Mouse (Mus musculus): ENCODE measurements around the gene Prss2. TPM values are rescaled to one million over a fixed set of nuclear protein-coding genes. Genes with fewer than 3 reads are reported as not detected.
A peak's percentile ranks its signal among the peaks of the same experiment; 100 is the strongest.

Prss2 gene
- polyA plus RNA-seq, 1 experiment from 2014 or later, result not detected

DNA sequence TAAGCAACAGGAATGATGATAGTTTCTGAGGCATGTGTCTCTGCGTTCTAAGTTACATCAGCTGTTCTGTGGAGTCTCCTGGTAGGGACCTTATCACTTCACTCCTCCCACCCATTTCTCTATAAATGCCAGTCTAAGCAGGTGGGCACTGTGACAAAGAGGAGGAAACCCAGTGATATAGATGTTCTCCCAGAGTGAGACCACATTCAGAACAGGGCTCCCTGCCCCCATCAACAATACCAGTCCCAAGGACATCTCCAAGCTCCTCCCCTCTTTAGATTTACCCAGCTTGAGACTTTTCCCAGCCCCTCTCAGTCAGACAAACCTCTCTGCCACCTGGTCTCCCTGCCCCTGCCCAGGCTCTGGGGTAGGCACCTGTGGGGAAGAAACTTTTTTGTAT lies 20.2 kb downstream of the Prss2 start:
- WGBS, result 77% methylated on average over 1 of the region's 1 CpGs
- H3K4me2 ChIP-seq (replicated peaks), result no peak overlapping the region
- no peaks in the 10 kb centered on the region for H3K36me3 ChIP-seq
- peaks cover 5% of the 10 kb centered on the region; the same call in 1 of the 2 replicates for H3K4me1 ChIP-seq
- no peak overlapping the region for H3K9ac ChIP-seq
- H3K9me3 ChIP-seq, result no peaks in the 10 kb centered on the region
- no peak for ATAC-seq (ENCODE audit: low FRiP score, low read depth)
- H3K27ac ChIP-seq, result no peak overlapping the region
- H3K27me3 ChIP-seq, result peaks cover 37% of the 10 kb centered on the region
- no peak overlapping the region for H3K4me3 ChIP-seq

DNA sequence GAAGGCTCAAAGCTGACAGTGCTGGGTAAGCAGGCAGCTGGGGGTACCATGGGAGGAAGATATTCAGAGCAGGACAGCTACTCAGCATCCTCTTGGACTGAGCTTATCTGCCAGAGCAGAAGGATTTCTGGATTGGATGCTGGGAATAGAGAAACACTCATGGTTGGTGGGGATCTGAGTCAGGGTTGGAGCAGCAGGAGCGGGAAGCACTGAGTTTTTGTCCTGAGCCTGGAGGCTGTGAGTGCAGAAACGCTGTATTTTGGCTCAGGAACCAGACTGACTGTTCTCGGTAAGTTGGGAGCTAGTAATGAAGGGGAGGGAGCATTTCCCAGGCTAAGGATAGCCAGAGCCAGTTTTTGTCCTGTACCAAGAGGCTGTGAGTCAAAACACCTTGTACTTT lies 21.4 kb downstream of the Prss2 start:
- Histone ChIP-seq H3K27me3 (peaks cover 37% of the 10 kb centered on the region), H3K4me2 (replicated peaks) (peak overlapping the region; percentile 59), H3K36me3 (no peaks in the 10 kb centered on the region), H3K9ac (no peak overlapping the region), H3K4me1 (peaks cover 5% of the 10 kb centered on the region; the same call in 1 of the 2 replicates), H3K4me3 (peak overlapping the region; percentile 34), H3K9me3 (no peaks in the 10 kb centered on the region), H3K27ac (no peak overlapping the region)
- 25% methylated on average over 3 of the region's 3 CpGs for WGBS
- no peak for ATAC-seq (ENCODE audit: low FRiP score, low read depth)

DNA sequence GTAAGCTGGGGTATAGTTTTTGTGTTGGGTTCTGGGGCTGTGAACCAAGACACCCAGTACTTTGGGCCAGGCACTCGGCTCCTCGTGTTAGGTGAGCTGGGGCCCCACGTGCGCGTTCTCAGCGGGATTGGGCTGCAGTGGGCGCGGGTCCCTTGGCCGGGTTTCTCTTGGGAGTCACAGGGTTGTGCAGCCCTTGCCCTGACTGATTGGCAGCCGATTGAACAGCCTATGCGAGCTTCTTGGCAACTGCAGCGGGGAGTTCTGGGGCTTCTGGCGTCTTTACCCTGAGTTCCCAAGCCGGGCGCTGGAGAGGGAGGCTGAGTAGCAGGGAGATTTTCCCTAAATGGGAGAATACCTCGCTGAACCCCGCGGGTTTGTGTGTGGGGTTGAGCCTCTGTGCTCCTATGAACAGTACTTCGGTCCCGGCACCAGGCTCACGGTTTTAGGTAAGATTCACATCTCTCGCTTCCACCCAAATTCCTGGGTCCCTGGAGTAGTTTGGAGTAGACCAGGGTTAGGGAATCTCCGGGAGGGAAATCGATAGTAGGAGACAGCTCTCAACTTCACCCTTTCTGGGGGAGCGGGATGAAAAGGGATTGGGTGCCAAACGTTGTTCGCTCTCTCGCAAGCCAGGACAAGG lies 21.9 kb downstream of the Prss2 start:
- peak overlapping the region; percentile 48; the same call in 1 of the 2 replicates for H3K9ac ChIP-seq
- no peak for ATAC-seq (ENCODE audit: low FRiP score, low read depth)
- no peaks in the 10 kb centered on the region for H3K9me3 ChIP-seq
- peak overlapping the region; percentile 59 for H3K4me2 ChIP-seq (replicated peaks)
- WGBS, result 5% methylated on average over 28 of the region's 28 CpGs
- H3K36me3 ChIP-seq, result no peaks in the 10 kb centered on the region
- peaks cover 37% of the 10 kb centered on the region for H3K27me3 ChIP-seq
- H3K4me1 ChIP-seq, result peaks cover 5% of the 10 kb centered on the region; the same call in 1 of the 2 replicates
- peak overlapping the region; percentile 34 for H3K4me3 ChIP-seq
- no peak overlapping the region for H3K27ac ChIP-seq

DNA sequence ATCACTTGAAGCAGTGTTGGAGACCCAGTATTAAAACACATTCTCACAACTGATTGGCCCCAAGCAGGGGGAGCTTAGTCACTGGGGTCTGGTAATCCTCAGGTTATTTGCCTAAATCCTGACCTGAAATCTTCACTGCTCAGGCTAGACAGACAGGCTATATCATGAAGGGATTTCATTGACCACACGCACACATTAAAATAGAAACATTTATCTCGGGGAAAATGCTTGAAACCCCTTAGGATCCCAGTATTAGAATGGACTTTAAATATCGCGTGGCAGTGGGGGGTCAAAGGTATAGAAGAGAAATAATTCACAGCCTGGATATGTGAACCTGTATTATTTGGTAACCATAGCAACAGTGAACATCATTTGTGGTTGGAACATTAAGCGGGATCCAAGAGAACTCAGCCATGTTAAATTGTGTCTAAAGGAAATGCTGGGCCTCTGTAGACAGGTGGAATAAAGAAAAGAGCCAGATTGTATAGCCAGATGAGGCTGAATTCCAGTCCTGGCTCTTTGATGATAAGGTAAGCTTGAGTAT lies 22.9 kb downstream of the Prss2 start:
- Histone ChIP-seq H3K4me3 (no peak overlapping the region), H3K9me3 (no peaks in the 10 kb centered on the region), H3K9ac (no peak overlapping the region), H3K4me2 (replicated peaks) (no peak overlapping the region), H3K36me3 (no peaks in the 10 kb centered on the region), H3K27me3 (peaks cover 37% of the 10 kb centered on the region), H3K4me1 (peaks cover 5% of the 10 kb centered on the region; the same call in 1 of the 2 replicates), H3K27ac (no peak overlapping the region)
- ATAC-seq (ENCODE audit: low FRiP score, low read depth), result no peak
- WGBS, result 79% methylated on average over 5 of the region's 5 CpGs

- H3K27ac ChIP-seq, result no peak overlapping the region
- H3K4me1 ChIP-seq, result peaks cover 5% of the 10 kb centered on the region; the same call in 1 of the 2 replicates
- H3K36me3 ChIP-seq, result no peaks in the 10 kb centered on the region
- ATAC-seq (ENCODE audit: low FRiP score, low read depth), result no peak
- no peak overlapping the region for H3K4me2 ChIP-seq (replicated peaks)
- H3K9ac ChIP-seq, result no peak overlapping the region
- H3K9me3 ChIP-seq, result no peaks in the 10 kb centered on the region
- peaks cover 37% of the 10 kb centered on the region for H3K27me3 ChIP-seq
- 90% methylated on average over 4 of the region's 4 CpGs for WGBS
- H3K4me3 ChIP-seq, result no peak overlapping the region
Measured at GRCm38 (mm10) chr6:41545266-41545665, 23.7 kb downstream of the Prss2 start.

DNA sequence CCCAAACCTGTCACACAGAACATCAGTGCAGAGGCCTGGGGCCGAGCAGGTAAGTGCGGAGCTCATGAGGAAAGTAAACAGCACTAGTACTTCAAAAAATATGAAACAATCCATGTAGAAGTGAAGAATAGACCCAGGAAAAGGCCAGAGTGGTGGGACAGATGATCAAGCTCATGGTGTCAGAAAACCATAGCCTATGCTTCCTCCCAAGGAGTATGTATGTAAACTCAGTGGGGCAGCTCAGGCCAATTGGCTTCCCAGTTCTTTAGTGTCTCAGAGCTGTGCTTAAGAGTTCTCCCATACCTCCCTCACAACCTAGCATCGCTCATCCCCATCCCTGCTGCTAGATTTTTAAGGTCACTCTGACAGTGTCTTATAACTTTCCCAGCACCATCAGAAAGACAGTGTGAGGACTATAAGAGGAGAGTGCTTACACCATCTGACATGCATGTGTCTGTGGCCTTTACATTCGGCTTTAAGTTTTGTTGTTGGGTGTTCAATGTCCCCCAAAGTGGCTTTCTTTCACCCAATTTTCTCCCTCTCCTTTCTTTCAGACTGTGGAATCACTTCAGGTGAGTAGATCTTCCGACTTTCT lies 25.6 kb downstream of the Prss2 start:
- Histone ChIP-seq H3K4me1 (peaks cover 5% of the 10 kb centered on the region; the same call in 1 of the 2 replicates), H3K9me3 (no peaks in the 10 kb centered on the region), H3K36me3 (no peaks in the 10 kb centered on the region), H3K27me3 (peaks cover 30% of the 10 kb centered on the region), H3K9ac (no peak overlapping the region), H3K4me2 (replicated peaks) (no peak overlapping the region), H3K4me3 (no peak overlapping the region), H3K27ac (no peak overlapping the region)
- WGBS, result 84% methylated on average over 5 of the region's 5 CpGs
- no peak for ATAC-seq (ENCODE audit: low FRiP score, low read depth)

DNA sequence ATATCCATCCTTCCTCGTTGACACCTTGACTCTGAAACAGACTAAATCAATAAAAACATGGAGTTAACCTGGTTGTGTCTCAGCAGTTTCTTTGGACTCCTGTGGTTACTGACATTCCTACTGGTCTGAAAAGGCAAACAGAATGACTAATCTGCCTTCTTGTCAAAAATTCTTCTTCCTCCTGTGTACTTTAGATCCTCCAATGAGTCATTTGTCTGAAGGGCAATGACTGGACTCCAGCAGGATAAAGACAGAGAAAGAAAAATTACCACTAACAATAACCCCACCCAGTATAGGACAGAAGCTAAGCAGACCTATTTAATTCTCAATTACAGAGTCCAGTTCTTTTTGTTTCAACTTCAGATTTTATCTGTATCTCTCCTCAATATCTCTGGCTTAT lies 26.7 kb downstream of the Prss2 start:
- H3K36me3 ChIP-seq, result no peaks in the 10 kb centered on the region
- H3K27me3 ChIP-seq, result peaks cover 19% of the 10 kb centered on the region
- ATAC-seq (ENCODE audit: low FRiP score, low read depth), result no peak
- peaks cover 4% of the 10 kb centered on the region; the same call in 1 of the 2 replicates for H3K4me1 ChIP-seq
- H3K9ac ChIP-seq, result no peak overlapping the region
- H3K4me3 ChIP-seq, result no peak overlapping the region
- H3K27ac ChIP-seq, result no peak overlapping the region
- 51% methylated on average over 1 of the region's 1 CpGs for WGBS
- no peaks in the 10 kb centered on the region for H3K9me3 ChIP-seq
- no peak overlapping the region for H3K4me2 ChIP-seq (replicated peaks)

DNA sequence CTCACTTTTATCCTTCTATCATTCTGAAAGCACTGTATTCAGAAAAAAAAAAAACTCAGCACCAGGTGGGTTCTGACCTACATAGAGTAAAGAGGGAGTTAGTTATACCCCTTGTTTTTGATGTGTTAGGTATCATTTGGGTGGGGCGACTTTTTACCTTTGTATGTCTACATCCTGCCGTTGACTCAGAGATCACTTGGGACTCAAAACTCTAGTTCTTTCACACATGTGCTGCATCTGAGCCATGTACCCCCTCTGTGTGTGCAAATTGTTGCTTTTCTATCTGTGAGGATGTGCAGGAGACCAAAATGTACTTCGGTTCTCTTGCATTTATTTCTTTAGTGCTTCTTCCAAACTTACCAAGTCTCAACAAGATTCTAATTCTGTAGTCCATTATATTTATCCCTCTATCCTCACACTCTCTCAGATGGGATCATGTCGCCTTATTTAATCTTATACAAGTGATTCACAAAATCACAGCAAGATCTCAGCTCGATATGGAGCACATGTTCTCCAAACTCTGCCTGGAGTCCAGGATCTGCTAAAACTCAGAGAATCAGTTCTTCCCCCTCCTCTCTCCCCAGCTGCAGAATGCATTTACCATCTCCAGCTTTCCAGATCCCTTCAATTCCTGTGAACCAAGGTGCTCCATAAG lies 31.9 kb downstream of the Prss2 start:
- Histone ChIP-seq H3K4me3 (no peak overlapping the region), H3K9me3 (no peaks in the 10 kb centered on the region), H3K27me3 (no peaks in the 10 kb centered on the region), H3K9ac (no peak overlapping the region), H3K4me2 (replicated peaks) (no peak overlapping the region), H3K4me1 (no peaks in the 10 kb centered on the region), H3K36me3 (no peaks in the 10 kb centered on the region), H3K27ac (no peak overlapping the region)
- 81% methylated on average over 5 of the region's 5 CpGs for WGBS
- no peak for ATAC-seq (ENCODE audit: low FRiP score, low read depth)

GRCm38 (mm10) chr6:41554295-41555169 lies 32.9 kb downstream of the Prss2 start:
- Histone ChIP-seq H3K9ac (no peak overlapping the region), H3K4me2 (replicated peaks) (no peak overlapping the region), H3K36me3 (no peaks in the 10 kb centered on the region), H3K4me3 (no peak overlapping the region), H3K27ac (no peak overlapping the region), H3K4me1 (no peaks in the 10 kb centered on the region), H3K27me3 (no peaks in the 10 kb centered on the region), H3K9me3 (no peaks in the 10 kb centered on the region)
- WGBS, result 76% methylated on average over 7 of the region's 7 CpGs
- no peak for ATAC-seq (ENCODE audit: low FRiP score, low read depth)

GRCm38 (mm10) chr6:41556389-41556788 lies 34.8 kb downstream of the Prss2 start:
- Histone ChIP-seq H3K4me1 (no peaks in the 10 kb centered on the region), H3K4me3 (no peak overlapping the region), H3K36me3 (no peaks in the 10 kb centered on the region), H3K9me3 (no peaks in the 10 kb centered on the region), H3K4me2 (replicated peaks) (no peak overlapping the region), H3K9ac (no peak overlapping the region), H3K27ac (no peak overlapping the region), H3K27me3 (no peaks in the 10 kb centered on the region)
- ATAC-seq (ENCODE audit: low FRiP score, low read depth), result no peak

DNA sequence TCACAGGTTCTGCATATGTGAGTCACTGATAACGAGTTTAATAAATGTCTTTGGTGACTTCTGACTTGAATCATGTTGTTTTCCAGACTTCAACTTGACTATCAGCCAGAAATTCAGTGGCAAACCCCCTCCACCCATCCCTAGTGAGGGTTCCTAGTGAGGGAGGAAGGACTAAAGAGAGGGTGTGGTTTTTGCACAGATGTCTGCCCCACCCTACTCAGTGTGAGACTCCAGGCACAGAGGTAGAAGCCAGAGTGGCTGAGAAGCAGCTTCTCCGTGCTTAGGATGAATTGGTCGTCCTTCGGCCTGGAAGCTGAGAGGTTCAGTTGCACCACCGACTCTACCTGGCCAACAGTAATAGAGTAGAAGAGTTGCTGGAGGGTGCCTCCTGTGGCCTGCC lies 35.9 kb downstream of the Prss2 start:
- H3K36me3 ChIP-seq, result no peaks in the 10 kb centered on the region
- ATAC-seq (ENCODE audit: low FRiP score, low read depth), result no peak
- H3K4me1 ChIP-seq, result no peaks in the 10 kb centered on the region
- WGBS, result 75% methylated on average over 5 of the region's 5 CpGs
- no peak overlapping the region for H3K4me3 ChIP-seq
- H3K9me3 ChIP-seq, result no peaks in the 10 kb centered on the region
- no peaks in the 10 kb centered on the region for H3K27me3 ChIP-seq
- no peak overlapping the region for H3K27ac ChIP-seq
- H3K9ac ChIP-seq, result no peak overlapping the region
- H3K4me2 ChIP-seq (replicated peaks), result no peak overlapping the region

DNA sequence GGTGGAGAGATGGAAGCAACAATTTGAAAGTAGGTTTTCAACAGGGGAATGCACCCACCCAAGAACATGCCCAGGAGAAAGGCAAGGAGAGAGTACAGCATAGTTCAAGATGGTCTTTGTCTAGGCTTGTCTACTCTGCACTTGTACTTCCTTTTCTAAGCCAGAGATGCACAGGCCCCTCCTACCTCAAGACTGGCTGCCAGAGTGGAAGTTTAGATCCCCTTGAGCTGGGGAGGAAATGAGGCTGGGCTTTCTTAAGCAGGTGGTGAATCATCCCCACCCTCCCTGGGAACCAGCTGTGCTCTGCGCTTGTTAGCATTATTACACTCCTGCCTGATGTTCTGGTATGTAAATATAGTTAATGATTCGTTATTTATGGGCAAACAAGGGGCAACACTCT lies 36.7 kb downstream of the Prss2 start:
- no peak for ATAC-seq (ENCODE audit: low FRiP score, low read depth)
- H3K27me3 ChIP-seq, result no peaks in the 10 kb centered on the region
- H3K4me2 ChIP-seq (replicated peaks), result no peak overlapping the region
- H3K9me3 ChIP-seq, result no peaks in the 10 kb centered on the region
- no peak overlapping the region for H3K4me3 ChIP-seq
- H3K4me1 ChIP-seq, result no peaks in the 10 kb centered on the region
- no peaks in the 10 kb centered on the region for H3K36me3 ChIP-seq
- no peak overlapping the region for H3K27ac ChIP-seq
- WGBS, result 43% methylated on average over 2 of the region's 2 CpGs
- H3K9ac ChIP-seq, result no peak overlapping the region

All from limb, embryonic 13.5 days (tissue).